Mouse (Mus musculus): ENCODE measurements at regions not wholly inside any gene's neighbourhood (a gene's known extent, or its start where the extent isn't known, plus 50 kb on each side); places are given as distances from the start of the nearest gene placed in this dataset.

- TF ChIP-seq EP300 (IDR thresholded peaks at IDR 0.05; ENCODE audit: insufficient read depth, low read depth, low read length) = no peak
- no peak for TF ChIP-seq POLR2A (IDR thresholded peaks at IDR 0.05; ENCODE audit: insufficient read depth, low read depth, low read length)
- TF ChIP-seq CTCF (IDR thresholded peaks at IDR 0.05) = no peak
Observed at GRCm38 (mm10) chr4:67553511-67553910, 726.1 kb downstream of the Tlr4 start.

All from heart, adult 2 months (tissue).